Mouse (Mus musculus) stomach, embryonic 16.5 days (tissue): ENCODE results near the gene Hdac10. TPM values are rescaled to one million over a fixed set of nuclear protein-coding genes. Genes with fewer than 3 reads are reported as not detected.

Experiments used
- ATAC-seq: fragments of 200-750 bp; cut with Nextera tagmentation; 2 replicates; pipeline ENCODE4 v1.8.0; 2017; ENCODE audit warnings: moderate number of reproducible peaks, moderate TSS enrichment; ENCODE audit not compliant: insufficient read depth, low FRiP score
- H3K27ac ChIP-seq: fragments of 300-500 bp; sonication (generic); 2 replicates; pipeline ENCODE4 v1.5.1; 2014; ENCODE audit warnings: low read length
- H3K27me3 ChIP-seq: fragments of 300-500 bp; sonication (generic); 2 replicates; pipeline ENCODE4 v1.6.1; 2014; ENCODE audit warnings: low read length, control low read depth, mixed read lengths; ENCODE audit not compliant: control insufficient read depth, insufficient read depth
- H3K36me3 ChIP-seq: fragments of 300-500 bp; sonication (generic); 2 replicates; pipeline ENCODE4 v1.6.1; 2014; ENCODE audit warnings: low read length; ENCODE audit not compliant: control insufficient read depth, insufficient read depth
- H3K4me1 ChIP-seq: fragments of 300-500 bp; sonication (generic); 2 replicates; pipeline ENCODE4 v1.6.1; 2014; ENCODE audit warnings: low read length, control low read depth, mixed read lengths; ENCODE audit not compliant: control insufficient read depth, insufficient read depth
- H3K4me2 ChIP-seq: fragments of 300-500 bp; sonication (generic); 2 replicates; pipeline ENCODE4 v1.6.1; 2014; ENCODE audit warnings: low read depth, low read length, mixed read lengths
- H3K4me3 ChIP-seq: fragments of 300-500 bp; sonication (generic); replicated peaks from 2 replicates; pipeline ENCODE4 v1.5.1; 2014; ENCODE audit warnings: mild to moderate bottlenecking, low read length
- H3K9ac ChIP-seq: fragments of 300-500 bp; sonication (generic); 2 replicates; pipeline ENCODE4 v1.6.1; 2014; ENCODE audit warnings: low read length
- H3K9me3 ChIP-seq: fragments of 300-500 bp; sonication (generic); replicated peaks from 2 replicates; pipeline ENCODE4 v1.6.1; 2016; ENCODE audit warnings: low read length, control low read depth; ENCODE audit not compliant: control insufficient read depth
- WGBS: fragments of 180-500 bp; shearing (Covaris S2); extraction: QIAGEN DNeasy Blood & Tissue Kit; methylation state at CpG from one replicate; pipeline ENCODE4 v1.1.7; 2014; 5-methylcytosine and 5-hydroxymethylcytosine counted together
- polyA plus RNA-seq: library from polyadenylated mRNA; unstranded; fragments of >200 nt; fragmentation: Nextera tagmentation; extraction: Ambion mirVana; gene quantifications from 2 replicates; pipeline ENCODE4 v1.2.1, GENCODE M21; 2015

The Hdac10 gene
- polyA plus RNA-seq, 1 experiment from 2014 or later: 23.7 TPM

GRCm38 (mm10) chr15:89172276-89172935 is 43.9 kb upstream of the Hdac10 start:
- Histone ChIP-seq H3K4me1 (peaks cover 74% of the 10 kb centered on the region), H3K4me2 (peak overlapping the region; percentile 99), H3K4me3 (peak overlapping the region; percentile 62), H3K9ac (peak overlapping the region; percentile 82), H3K9me3 (no peaks in the 10 kb centered on the region), H3K36me3 (no peaks in the 10 kb centered on the region), H3K27ac (peak overlapping the region; percentile 54), H3K27me3 (no peaks in the 10 kb centered on the region)
- WGBS: 46% methylated on average over 17 of the region's 17 CpGs
- no peak for ATAC-seq

GRCm38 (mm10) chr15:89171526-89172051 is 43.1 kb upstream of the Hdac10 start:
- peaks cover 6% of the 10 kb centered on the region for H3K36me3 ChIP-seq
- H3K4me2 ChIP-seq: no peak overlapping the region
- H3K27me3 ChIP-seq: no peaks in the 10 kb centered on the region
- no peak for ATAC-seq
- H3K4me3 ChIP-seq: no peak overlapping the region
- H3K9me3 ChIP-seq: no peaks in the 10 kb centered on the region
- H3K27ac ChIP-seq: no peak overlapping the region
- WGBS: 86% methylated on average over 5 of the region's 5 CpGs
- H3K9ac ChIP-seq: no peak overlapping the region
- peaks cover 66% of the 10 kb centered on the region for H3K4me1 ChIP-seq

GRCm38 (mm10) chr15:89170102-89170501 is 41.6 kb upstream of the Hdac10 start:
- WGBS: 30% methylated on average over 3 of the region's 3 CpGs
- H3K4me2 ChIP-seq: peak overlapping the region; percentile 34; the same call in 1 of the 2 replicates
- H3K9me3 ChIP-seq: no peaks in the 10 kb centered on the region

GRCm38 (mm10) chr15:89169431-89169830 is 40.9 kb upstream of the Hdac10 start:
- WGBS: 6% methylated on average over 10 of the region's 10 CpGs
- H3K27ac ChIP-seq: peak overlapping the region; percentile 90
- peaks cover 45% of the 10 kb centered on the region for H3K4me1 ChIP-seq
- peak overlapping the region; percentile 52 for H3K9ac ChIP-seq
- H3K4me2 ChIP-seq: peak overlapping the region; percentile 34
- H3K36me3 ChIP-seq: peaks cover 26% of the 10 kb centered on the region
- H3K4me3 ChIP-seq: peak overlapping the region; percentile 16
- ATAC-seq: peak; percentile 86
- H3K27me3 ChIP-seq: no peaks in the 10 kb centered on the region
- H3K9me3 ChIP-seq: no peaks in the 10 kb centered on the region

More at GRCm38 (mm10) chr15:89170102-89170501, 41.6 kb upstream of the Hdac10 start:
- H3K4me1 ChIP-seq: peaks cover 52% of the 10 kb centered on the region
- no peaks in the 10 kb centered on the region for H3K27me3 ChIP-seq
- no peak overlapping the region for H3K4me3 ChIP-seq
- peak overlapping the region; percentile 52; the same call in 1 of the 2 replicates for H3K9ac ChIP-seq
- peak overlapping the region; percentile 90 for H3K27ac ChIP-seq
- H3K36me3 ChIP-seq: peaks cover 20% of the 10 kb centered on the region
- ATAC-seq: no peak

- Histone ChIP-seq H3K9ac (peak overlapping the region; percentile 52), H3K27ac (peak overlapping the region; percentile 90), H3K4me2 (peak overlapping the region; percentile 34), H3K36me3 (peaks cover 31% of the 10 kb centered on the region), H3K9me3 (no peaks in the 10 kb centered on the region), H3K4me3 (peak overlapping the region; percentile 16), H3K27me3 (no peaks in the 10 kb centered on the region), H3K4me1 (peaks cover 40% of the 10 kb centered on the region)
- WGBS: 39% methylated on average over 10 of the region's 10 CpGs
- ATAC-seq: no peak
These were observed 40.4 kb upstream of the Hdac10 start for GRCm38 (mm10) chr15:89168922-89169321.

- no peak overlapping the region for H3K9ac ChIP-seq
- H3K9me3 ChIP-seq: no peaks in the 10 kb centered on the region
- H3K27ac ChIP-seq: no peak overlapping the region
- whole genome bisulfite sequencing: 86% methylated on average over 12 of the region's 12 CpGs
- no peak overlapping the region for H3K4me2 ChIP-seq
- H3K27me3 ChIP-seq: no peaks in the 10 kb centered on the region
- peaks cover 55% of the 10 kb centered on the region for H3K36me3 ChIP-seq
- ATAC-seq: no peak
- no peak overlapping the region for H3K4me3 ChIP-seq
- peaks cover 24% of the 10 kb centered on the region for H3K4me1 ChIP-seq
These were observed 37.0 kb upstream of the Hdac10 start for GRCm38 (mm10) chr15:89165478-89165877.

- peak overlapping the region; percentile 43; the same call in 1 of the 2 replicates for H3K27ac ChIP-seq
- peak; percentile 52 for ATAC-seq
- WGBS: 66% methylated on average over 9 of the region's 9 CpGs
These were observed 32.9 kb upstream of the Hdac10 start for GRCm38 (mm10) chr15:89161397-89161796.

GRCm38 (mm10) chr15:89158516-89158915 is 30.0 kb upstream of the Hdac10 start:
- WGBS: 92% methylated on average over 16 of the region's 16 CpGs
- Histone ChIP-seq H3K27ac (no peak overlapping the region), H3K27me3 (no peaks in the 10 kb centered on the region), H3K36me3 (peaks cover 67% of the 10 kb centered on the region), H3K4me1 (0 out of 2 replicates have a peak, but pooled peaks cover 5% of the 10 kb centered on the region), H3K4me2 (no peak overlapping the region), H3K9ac (no peak overlapping the region), H3K4me3 (no peak overlapping the region), H3K9me3 (no peaks in the 10 kb centered on the region)
- no peak for ATAC-seq

More at GRCm38 (mm10) chr15:89161397-89161796, 32.9 kb upstream of the Hdac10 start:
- Histone ChIP-seq H3K9me3 (no peaks in the 10 kb centered on the region), H3K36me3 (peaks cover 75% of the 10 kb centered on the region), H3K9ac (no peak overlapping the region), H3K4me2 (no peak overlapping the region), H3K4me1 (0 out of 2 replicates have a peak, but pooled peaks cover 5% of the 10 kb centered on the region), H3K4me3 (no peak overlapping the region), H3K27me3 (no peaks in the 10 kb centered on the region)

- Histone ChIP-seq H3K27ac (no peak overlapping the region), H3K4me2 (no peak overlapping the region), H3K9me3 (no peaks in the 10 kb centered on the region), H3K36me3 (peaks cover 63% of the 10 kb centered on the region), H3K4me3 (no peak overlapping the region), H3K9ac (no peak overlapping the region), H3K27me3 (no peaks in the 10 kb centered on the region), H3K4me1 (0 out of 2 replicates have a peak, but pooled peaks cover 5% of the 10 kb centered on the region)
- ATAC-seq: no peak
- 51% methylated on average over 7 of the region's 7 CpGs for WGBS
These were observed 29.5 kb upstream of the Hdac10 start for GRCm38 (mm10) chr15:89157954-89158353.
